22 mouse cellular contexts compared by ENCODE assay signal in genomic region chrX:10896193-10896955, GRCm38 (mm10).
DNase-seq lines count a peak whose midpoint lies in the region; ATAC-seq and TF ChIP-seq lines count a peak whose summit lies in the region.
"Had no signal": no experiment of that assay in that cellular context is flagged by ENCODE, and none has a peak within 500 bp of the region (broad histone marks: within the 10 kb centered on the region; RNA-seq: fewer than 3 reads in every experiment).

No protein-coding gene starts in this region.

- H3K27me3 ChIP-seq in kidney, embryonic 16.5 days (ENCODE audit: insufficient read depth, low read length), result no peaks in the 10 kb centered on the region
- H3K27me3 ChIP-seq in lung, embryonic 15.5 days, result no peaks in the 10 kb centered on the region
- no peaks in the 10 kb centered on the region for H3K27me3 ChIP-seq in lung, postnatal 0 days (replicated peaks; ENCODE audit: insufficient read depth, low read length)
- H3K27me3 ChIP-seq: embryonic facial prominence, embryonic 13.5 days; embryonic facial prominence, embryonic 15.5 days; forebrain, embryonic 12.5 days had no signal

- no peak overlapping the region for H3K9ac ChIP-seq in kidney, embryonic 16.5 days (replicated peaks; ENCODE audit: low read length)
- H3K9ac ChIP-seq in lung, embryonic 15.5 days, result no peak overlapping the region
- no peak overlapping the region for H3K9ac ChIP-seq in lung, postnatal 0 days (replicated peaks; ENCODE audit: low read depth)
- H3K9ac ChIP-seq: embryonic facial prominence, embryonic 13.5 days; embryonic facial prominence, embryonic 15.5 days; forebrain, embryonic 12.5 days had no signal

- H3K4me3 ChIP-seq in kidney, embryonic 16.5 days (ENCODE audit: low read length), result no peak overlapping the region
- no peak overlapping the region for H3K4me3 ChIP-seq in lung, embryonic 15.5 days
- H3K4me3 ChIP-seq in lung, postnatal 0 days (ENCODE audit: low read depth, low read length), result no peak overlapping the region
- H3K4me3 ChIP-seq: embryonic facial prominence, embryonic 13.5 days; embryonic facial prominence, embryonic 15.5 days; erythroblast, embryonic 14.5 days; forebrain, embryonic 10.5 days; forebrain, embryonic 12.5 days had no signal

- H3K4me2 ChIP-seq in kidney, embryonic 16.5 days (replicated peaks; ENCODE audit: low read depth, low read length), result no peak overlapping the region
- H3K4me2 ChIP-seq in lung, embryonic 15.5 days, result no peak overlapping the region
- H3K4me2 ChIP-seq in lung, postnatal 0 days (replicated peaks; ENCODE audit: low read depth, low read length), result no peak overlapping the region
- H3K4me2 ChIP-seq: embryonic facial prominence, embryonic 13.5 days; embryonic facial prominence, embryonic 15.5 days; forebrain, embryonic 12.5 days had no signal

- DNase-seq in kidney, postnatal 4 days, result peak; percentile 20 to 25
- DNase-seq in lung, postnatal 25 days (ENCODE audit: low spot score), result no peak
- peak; percentile 29 for DNase-seq in lung, postnatal 0 days (ENCODE audit: low spot score)
- DNase-seq in lung, adult 18-20 months, result no peak
- DNase-seq: adrenal gland, adult 2 months; adrenal gland, postnatal 10 days; adrenal gland, postnatal 25 days; cerebellum, adult 11 months; cerebellum, adult 18-20 months; cerebellum, adult 8-10 months; cerebellum, adult 9-11 months; cerebellum, postnatal 14 days; cerebellum, postnatal 36 days; embryo, embryonic 11 days had no signal

- no peak overlapping the region for H3K27ac ChIP-seq in kidney, embryonic 16.5 days (ENCODE audit: low read length)
- peak overlapping the region; percentile 31 for H3K27ac ChIP-seq in lung, embryonic 15.5 days
- H3K27ac ChIP-seq in lung, postnatal 0 days (ENCODE audit: low read length), result no peak overlapping the region
- H3K27ac ChIP-seq: embryonic facial prominence, embryonic 13.5 days; embryonic facial prominence, embryonic 15.5 days; forebrain, embryonic 10.5 days; forebrain, embryonic 12.5 days had no signal

- WGBS in kidney, embryonic 16.5 days, result 80% methylated on average over 5 of the region's 5 CpGs
- WGBS in lung, embryonic 15.5 days, result 63% methylated on average over 5 of the region's 5 CpGs
- 67% methylated on average over 5 of the region's 5 CpGs for WGBS in lung, postnatal 0 days

- TF ChIP-seq CTCF in lung, postnatal 0 days (IDR thresholded peaks at IDR 0.05), result no peak

- H3K4me1 ChIP-seq in kidney, embryonic 16.5 days (ENCODE audit: insufficient read depth, low read length), result no peaks in the 10 kb centered on the region
- H3K4me1 ChIP-seq in lung, embryonic 15.5 days, result no peaks in the 10 kb centered on the region
- no peaks in the 10 kb centered on the region for H3K4me1 ChIP-seq in lung, postnatal 0 days (ENCODE audit: insufficient read depth, low read depth, low read length)
- H3K4me1 ChIP-seq: embryonic facial prominence, embryonic 13.5 days; embryonic facial prominence, embryonic 15.5 days; forebrain, embryonic 10.5 days; forebrain, embryonic 12.5 days had no signal

- TF ChIP-seq EP300 in lung, postnatal 0 days (IDR thresholded peaks at IDR 0.05), result peak; percentile 11; the same call in 1 of the 2 replicates

- H3K36me3 ChIP-seq in kidney, embryonic 16.5 days (ENCODE audit: insufficient read depth, low read length), result no peaks in the 10 kb centered on the region
- no peaks in the 10 kb centered on the region for H3K36me3 ChIP-seq in lung, embryonic 15.5 days
- H3K36me3 ChIP-seq in lung, postnatal 0 days (ENCODE audit: insufficient read depth, low read length), result no peaks in the 10 kb centered on the region
- H3K36me3 ChIP-seq: embryonic facial prominence, embryonic 13.5 days; embryonic facial prominence, embryonic 15.5 days; forebrain, embryonic 10.5 days; forebrain, embryonic 12.5 days had no signal

- no peaks in the 10 kb centered on the region for H3K9me3 ChIP-seq in kidney, embryonic 16.5 days (ENCODE audit: low read length)
- no peaks in the 10 kb centered on the region for H3K9me3 ChIP-seq in lung, embryonic 15.5 days
- H3K9me3 ChIP-seq in lung, postnatal 0 days (ENCODE audit: low read length), result no peaks in the 10 kb centered on the region
- H3K9me3 ChIP-seq: embryonic facial prominence, embryonic 13.5 days; embryonic facial prominence, embryonic 15.5 days; forebrain, embryonic 10.5 days; forebrain, embryonic 12.5 days had no signal

- ATAC-seq in kidney, embryonic 16.5 days (ENCODE audit: low FRiP score, low TSS enrichment), result no peak
- peak; percentile 93 for ATAC-seq in lung, embryonic 15.5 days (ENCODE audit: borderline replicate concordance, extremely low read depth, low FRiP score, low TSS enrichment)
- peak; percentile 65 for ATAC-seq in lung, postnatal 0 days
- ATAC-seq: forebrain, embryonic 14.5 days had no signal

Comparison
In these comparisons a context has a peak if more than half of its experiments do, and no peak if none do; other contexts are left out.
1. DNase-seq: peak in kidney, postnatal 4 days (2 of 2) and lung, postnatal 0 days (single experiment); none in lung, postnatal 25 days (single experiment) and lung, adult 18-20 months (0 of 2).